Mouse (Mus musculus) G1E (cell line): Measurements from ENCODE around the gene Dll3. TPM values are rescaled to one million over a fixed set of nuclear protein-coding genes. Genes with fewer than 3 reads are reported as not detected.

Experiments used
- ATAC-seq: 2 replicates; pipeline ENCODE4 v1.8.0; 2016; ENCODE audit warnings: mild to moderate bottlenecking; ENCODE audit not compliant: insufficient number of reproducible peaks, poor library complexity, low FRiP score, severe bottlenecking; ENCODE audit errors: extremely low read depth
- DNase-seq: peaks from one replicate; pipeline ENCODE4 v3.0.0; 2012; ENCODE audit warnings: low spot score
- H3K27me3 ChIP-seq: 2 replicates; pipeline ENCODE4 v1.6.1; 2012; ENCODE audit warnings: mild to moderate bottlenecking, low read length, inconsistent platforms; ENCODE audit not compliant: insufficient read depth
- H3K36me3 ChIP-seq: replicated peaks from 2 replicates; pipeline ENCODE3; 2012; ENCODE audit warnings: mild to moderate bottlenecking, inconsistent platforms
- H3K4me1 ChIP-seq: 2 replicates; pipeline ENCODE4 v1.6.1; 2012; ENCODE audit warnings: low read depth, low read length, inconsistent platforms, mixed read lengths; ENCODE audit not compliant: insufficient read depth
- H3K4me3 ChIP-seq: 2 replicates; pipeline ENCODE4 v1.5.1; 2012; ENCODE audit warnings: low read depth, mild to moderate bottlenecking, inconsistent platforms, low read length, moderate library complexity, mixed read lengths
- H3K9me3 ChIP-seq: replicated peaks from 2 replicates; pipeline ENCODE4 v1.6.1; 2012; ENCODE audit warnings: inconsistent platforms
- CTCF ChIP-seq: IDR thresholded peaks from 2 replicates; pipeline ENCODE4 v1.5.1; 2012; ENCODE audit warnings: low read depth, low read length, inconsistent platforms, mixed read lengths
- GATA1 ChIP-seq: IDR thresholded peaks from 2 replicates; pipeline ENCODE4 v1.6.1; 2012; ENCODE audit warnings: borderline replicate concordance, low read length, inconsistent platforms, mixed read lengths
- GATA2 ChIP-seq: IDR thresholded peaks from 2 replicates; pipeline ENCODE4 v1.6.1; 2012; ENCODE audit warnings: low read depth, low read length, inconsistent platforms, borderline replicate concordance
- POLR2AphosphoS5 ChIP-seq: IDR thresholded peaks from 2 replicates; pipeline ENCODE4 v1.6.1; 2012; ENCODE audit warnings: low read depth, low read length, inconsistent platforms; ENCODE audit not compliant: insufficient replicate concordance
- TAL1 ChIP-seq: conservative IDR thresholded peaks from 2 replicates; pipeline ENCODE4 v1.6.1; 2012; ENCODE audit warnings: low read depth, low read length, inconsistent platforms, mixed read lengths
- polyA plus RNA-seq: library from polyadenylated mRNA; stranded (reverse); fragments of >175 nt; gene quantifications from 2 replicates; pipeline ENCODE4 v1.2.3, GENCODE M21; 2012
- total RNA-seq, 2 experiments: library from RNA; stranded (forward) in 1 of 2; stranded (reverse) in 1 of 2; fragments of 200-1000 nt in 1 of 2; fragments of >200 nt in 1 of 2; fragmentation: Nextera tagmentation in 1 of 2; gene quantifications; 2 replicates each; pipeline ENCODE4 v1.2.3; 2014 to 2017

Dll3 gene
- total RNA-seq (2014; fragmentation: Nextera tagmentation) (1.2 TPM in 1 of 2 replicates, not detected in the other), total RNA-seq (2017) (0.49 TPM in 1 of 2 replicates, not detected in the other), polyA plus RNA-seq (0.23 and 0.25 TPM in 2 replicates)

- peaks cover 28% of the 10 kb centered on the region for H3K4me1 ChIP-seq
- H3K9me3 ChIP-seq = no peaks in the 10 kb centered on the region
- ATAC-seq (no peak; the same call in 1 of the 2 replicates), DNase-seq (peak; percentile 84)
- H3K4me3 ChIP-seq = peak within 1 kb of the TSS; percentile 47; the same call in 1 of the 2 replicates
- H3K36me3 ChIP-seq = peaks cover 38% of the 10 kb centered on the region
- H3K27me3 ChIP-seq = peaks cover 21% of the 10 kb centered on the region
- TF ChIP-seq POLR2AphosphoS5 (no peak), GATA1 (no peak), CTCF (no peak), TAL1 (no peak), GATA2 (no peak)
Observed at GRCm38 (mm10) chr7:28301616-28302433, at the start of gene Dll3. Gene Dll3 (minus strand): TSS chr7:28302238.

DNA sequence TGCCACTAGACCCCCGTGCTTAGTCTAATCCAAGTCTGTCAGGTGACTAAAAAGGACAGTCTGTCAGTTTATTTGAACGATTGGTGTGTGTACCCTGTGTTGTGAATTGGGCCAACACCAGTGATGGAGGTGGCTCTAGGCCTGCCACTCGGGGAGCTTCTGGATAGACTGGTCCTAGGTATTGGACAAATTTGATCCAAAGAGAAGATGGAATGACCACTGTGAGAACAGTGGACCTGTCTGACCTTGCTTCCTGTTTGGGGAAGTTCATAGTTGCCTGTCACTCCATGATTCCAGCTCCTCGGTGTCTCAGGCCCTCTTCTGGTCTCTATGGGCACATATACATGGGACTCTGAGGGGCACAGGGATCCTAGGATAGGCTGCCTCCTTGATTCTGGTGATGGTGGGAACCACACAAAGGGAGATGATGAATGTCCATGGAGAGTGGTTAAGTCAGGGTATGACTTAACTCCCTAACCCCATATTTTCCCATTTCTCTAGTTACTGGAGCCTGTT is 49.7 kb upstream of the Dll3 start:
- TF ChIP-seq POLR2AphosphoS5 = no peak
- TF ChIP-seq GATA1 = no peak
- TF ChIP-seq TAL1 = no peak
- TF ChIP-seq GATA2 = no peak
- TF ChIP-seq CTCF = no peak
- peaks cover 46% of the 10 kb centered on the region for H3K36me3 ChIP-seq
- peaks cover 2% of the 10 kb centered on the region; the same call in 1 of the 2 replicates for H3K27me3 ChIP-seq
- no peak for ATAC-seq
- no peaks in the 10 kb centered on the region for H3K9me3 ChIP-seq
- peak overlapping the region; percentile 88 for H3K4me3 ChIP-seq
- peak; percentile 33 for DNase-seq
- H3K4me1 ChIP-seq = peaks cover 47% of the 10 kb centered on the region

- peak within 1 kb of the TSS; percentile 88 for H3K4me3 ChIP-seq
- H3K4me1 ChIP-seq = peaks cover 45% of the 10 kb centered on the region
- peak; percentile 87 for ATAC-seq
- TF ChIP-seq GATA1 = no peak
- TF ChIP-seq CTCF = no peak
- no peak for TF ChIP-seq GATA2
- no peak for TF ChIP-seq TAL1
- TF ChIP-seq POLR2AphosphoS5 = no peak
- H3K9me3 ChIP-seq = no peaks in the 10 kb centered on the region
- H3K36me3 ChIP-seq = peaks cover 43% of the 10 kb centered on the region
- DNase-seq = peak; percentile 87
- H3K27me3 ChIP-seq = no peaks in the 10 kb centered on the region
Observed at GRCm38 (mm10) chr7:28350155-28350883, 48.3 kb upstream of the Dll3 start, which contains the start of gene Rps16. Gene Rps16 (plus strand): TSS chr7:28350652.

DNA sequence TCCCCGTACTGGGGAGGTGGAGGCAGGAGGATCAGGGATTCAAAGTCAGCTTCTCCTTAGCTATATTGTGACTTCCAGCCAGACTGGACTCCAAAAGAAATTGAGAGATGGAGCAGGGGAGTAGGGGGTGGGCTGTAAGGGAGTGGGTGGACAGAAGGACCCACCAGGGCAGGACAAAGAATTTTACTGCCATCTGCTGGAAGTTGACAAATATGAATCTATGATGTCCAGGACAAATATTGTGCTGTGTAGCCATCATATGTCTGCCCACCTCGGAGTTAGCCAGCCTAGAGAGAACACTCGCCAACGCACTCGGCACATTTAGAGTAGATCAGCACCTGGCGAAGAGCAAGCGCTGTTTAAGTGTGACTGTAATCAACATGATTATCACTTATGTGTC is 46.6 kb upstream of the Dll3 start:
- TF ChIP-seq CTCF (no peak), TAL1 (no peak), GATA1 (no peak), POLR2AphosphoS5 (no peak), GATA2 (no peak)

DNA sequence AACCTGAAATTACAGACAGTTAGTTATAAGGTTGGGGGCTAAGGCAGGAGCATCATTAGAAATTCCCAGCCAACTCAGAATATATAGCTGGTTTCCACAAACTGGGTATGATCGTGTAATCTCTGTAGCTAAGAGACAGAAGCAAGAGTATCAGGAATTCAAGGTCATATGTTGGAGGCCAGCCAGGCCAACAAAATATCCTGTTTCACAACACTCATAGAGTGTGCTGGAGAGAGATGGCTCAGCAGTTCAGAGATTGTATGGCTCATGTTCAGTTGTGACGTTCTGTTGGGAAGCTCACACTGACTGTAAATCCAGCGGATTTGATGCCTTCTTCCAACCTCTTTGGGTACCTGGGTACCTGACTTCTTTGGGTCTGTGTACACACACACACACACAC is 45.7 kb upstream of the Dll3 start:
- DNase-seq (no peak), ATAC-seq (no peak)
- no peaks in the 10 kb centered on the region for H3K27me3 ChIP-seq
- no peak for TF ChIP-seq GATA2
- no peak for TF ChIP-seq TAL1
- TF ChIP-seq POLR2AphosphoS5 = no peak
- no peak for TF ChIP-seq CTCF
- H3K36me3 ChIP-seq = peaks cover 18% of the 10 kb centered on the region
- peaks cover 34% of the 10 kb centered on the region for H3K4me1 ChIP-seq
- no peak overlapping the region for H3K4me3 ChIP-seq
- H3K9me3 ChIP-seq = no peaks in the 10 kb centered on the region

More for the DNA sequence above, 46.6 kb upstream of the Dll3 start:
- H3K36me3 ChIP-seq = peaks cover 27% of the 10 kb centered on the region
- DNase-seq (no peak), ATAC-seq (no peak)
- H3K4me1 ChIP-seq = peaks cover 42% of the 10 kb centered on the region
- H3K4me3 ChIP-seq = no peak overlapping the region
- no peaks in the 10 kb centered on the region for H3K9me3 ChIP-seq
- no peaks in the 10 kb centered on the region for H3K27me3 ChIP-seq
